Mouse (Mus musculus) stomach, embryonic 15.5 days (tissue): Measurements from ENCODE around the gene Cacfd1. TPM values are rescaled to one million over a fixed set of nuclear protein-coding genes. Genes with fewer than 3 reads are reported as not detected.

Experiments used
- ATAC-seq: fragments of 200-750 bp; cut with Nextera tagmentation; 2 replicates; pipeline ENCODE4 v1.8.0; 2017; ENCODE audit warnings: low read depth, moderate number of reproducible peaks, moderate TSS enrichment; ENCODE audit not compliant: insufficient read depth, low FRiP score
- H3K27ac ChIP-seq: fragments of 300-500 bp; sonication (generic); 2 replicates; pipeline ENCODE4 v1.5.1; 2015; ENCODE audit warnings: mild to moderate bottlenecking, inconsistent platforms
- H3K27me3 ChIP-seq: fragments of 300-500 bp; sonication (generic); replicated peaks from 2 replicates; pipeline ENCODE4 v1.6.1; 2015; ENCODE audit warnings: inconsistent platforms
- H3K36me3 ChIP-seq: fragments of 300-500 bp; sonication (generic); 2 replicates; pipeline ENCODE4 v1.6.1; 2015; ENCODE audit warnings: inconsistent platforms
- H3K4me1 ChIP-seq: fragments of 300-500 bp; sonication (generic); 2 replicates; pipeline ENCODE4 v1.6.1; 2015; ENCODE audit warnings: inconsistent platforms
- H3K4me2 ChIP-seq: fragments of 300-500 bp; sonication (generic); 2 replicates; pipeline ENCODE4 v1.6.1; 2015; ENCODE audit warnings: mild to moderate bottlenecking, inconsistent platforms
- H3K4me3 ChIP-seq: fragments of 300-500 bp; sonication (generic); replicated peaks from 2 replicates; pipeline ENCODE4 v1.5.1; 2015; ENCODE audit warnings: inconsistent platforms
- H3K9ac ChIP-seq: fragments of 300-500 bp; sonication (generic); 2 replicates; pipeline ENCODE4 v1.6.1; 2015; ENCODE audit warnings: inconsistent platforms
- H3K9me3 ChIP-seq: fragments of 300-500 bp; sonication (generic); 2 replicates; pipeline ENCODE4 v1.6.1; 2016; ENCODE audit warnings: inconsistent platforms
- WGBS: fragments of 180-500 bp; shearing (Covaris S2); methylation state at CpG from one replicate; pipeline ENCODE4 v1.1.7; 2015; 5-methylcytosine and 5-hydroxymethylcytosine counted together
- polyA plus RNA-seq: library from polyadenylated mRNA; unstranded; fragments of >200 nt; fragmentation: Nextera tagmentation; extraction: Ambion mirVana; gene quantifications from 2 replicates; pipeline ENCODE4 v1.2.1, GENCODE M21; 2015

The Cacfd1 gene
- polyA plus RNA-seq, 1 experiment from 2014 or later: 61.6 TPM

DNA sequence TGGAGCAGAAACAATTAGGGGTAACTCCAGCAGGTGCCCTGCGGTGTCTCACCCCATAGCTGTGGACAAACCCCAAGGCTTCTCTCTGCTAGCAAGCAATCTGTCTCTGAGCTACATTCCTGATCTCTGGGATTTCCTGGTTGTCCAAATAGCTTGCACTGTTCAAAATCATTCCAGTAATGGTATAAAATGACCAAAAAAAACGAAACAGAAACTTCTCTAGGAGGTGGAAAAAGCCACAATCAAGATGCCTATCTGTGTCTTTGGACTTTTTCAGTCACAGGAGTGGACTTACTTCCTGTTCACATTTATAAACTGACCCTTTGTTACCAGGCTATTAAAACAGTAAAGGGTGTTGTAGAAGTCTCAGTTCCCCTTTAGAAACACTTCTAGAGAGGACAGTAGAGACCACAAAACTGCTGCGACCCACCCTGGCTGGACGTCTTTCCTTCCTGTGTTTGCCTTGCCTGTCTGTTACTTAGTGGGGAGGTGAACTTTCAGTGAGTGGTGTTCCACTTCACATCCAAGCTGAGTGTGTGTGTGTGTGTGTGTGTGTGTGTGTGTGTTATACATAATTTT, 18.8 kb downstream of the Cacfd1 start:
- Histone ChIP-seq H3K4me1 (0 out of 2 replicates have a peak, but pooled peaks cover 5% of the 10 kb centered on the region), H3K27me3 (0 out of 2 replicates have a peak, but pooled peaks cover 8% of the 10 kb centered on the region), H3K36me3 (no peaks in the 10 kb centered on the region), H3K27ac (no peak overlapping the region), H3K4me3 (peak overlapping the region; percentile 22; the same call in 1 of the 2 replicates), H3K9ac (no peak overlapping the region), H3K9me3 (no peaks in the 10 kb centered on the region), H3K4me2 (peak overlapping the region; percentile 58)
- 65% methylated on average over 4 of the region's 4 CpGs for WGBS
- no peak for ATAC-seq

DNA sequence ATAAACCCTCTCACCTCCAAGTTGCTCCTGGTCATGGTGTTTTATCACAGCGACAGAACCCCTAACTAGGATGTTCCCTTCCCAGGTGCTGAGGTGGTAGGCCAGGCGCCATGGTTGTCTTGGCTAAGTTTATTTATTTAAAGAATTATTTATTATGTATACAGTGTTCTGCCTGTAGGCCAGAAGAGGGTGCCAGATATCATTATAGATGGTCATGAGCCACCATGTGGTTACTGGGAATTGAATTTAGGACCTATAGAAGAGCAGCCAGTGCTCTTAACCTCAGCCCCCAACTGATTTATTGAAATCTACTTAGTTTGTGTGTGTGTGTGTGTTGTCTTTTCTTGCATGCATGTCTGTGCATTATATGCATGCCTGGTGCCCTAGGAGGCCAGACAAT, 22.6 kb downstream of the Cacfd1 start:
- whole genome bisulfite sequencing: 53% methylated on average over 2 of the region's 2 CpGs
- Histone ChIP-seq H3K9me3 (no peaks in the 10 kb centered on the region), H3K4me2 (no peak overlapping the region), H3K4me1 (0 out of 2 replicates have a peak, but pooled peaks cover 5% of the 10 kb centered on the region), H3K9ac (no peak overlapping the region), H3K4me3 (no peak overlapping the region), H3K36me3 (no peaks in the 10 kb centered on the region), H3K27ac (no peak overlapping the region), H3K27me3 (no peaks in the 10 kb centered on the region)
- ATAC-seq: no peak

DNA sequence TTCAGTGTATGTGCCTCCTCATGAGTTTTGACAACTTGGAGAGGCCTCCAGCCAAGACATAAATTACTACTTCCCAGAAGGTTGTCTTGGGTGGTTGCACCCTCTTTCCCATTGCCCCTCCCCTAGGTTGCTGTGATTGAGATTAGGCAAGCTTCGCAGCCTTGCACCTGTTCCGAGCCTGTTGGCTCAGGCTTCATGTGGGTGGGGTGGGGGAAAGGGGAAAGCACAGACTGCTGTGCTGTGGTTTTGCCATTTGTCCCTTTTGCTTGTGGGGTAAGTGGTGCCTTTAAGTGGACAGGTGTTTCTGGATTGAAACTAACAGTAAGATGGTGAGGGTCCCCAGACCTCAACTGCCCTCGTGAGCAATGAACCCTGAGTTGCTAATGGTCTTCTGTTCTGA, 26.3 kb downstream of the Cacfd1 start:
- no peak overlapping the region for H3K4me2 ChIP-seq
- no peaks in the 10 kb centered on the region for H3K9me3 ChIP-seq
- no peak overlapping the region for H3K4me3 ChIP-seq
- ATAC-seq: no peak
- peaks cover 3% of the 10 kb centered on the region; the same call in 1 of the 2 replicates for H3K4me1 ChIP-seq
- H3K27ac ChIP-seq: no peak overlapping the region
- H3K9ac ChIP-seq: no peak overlapping the region
- no peaks in the 10 kb centered on the region for H3K36me3 ChIP-seq
- no peaks in the 10 kb centered on the region for H3K27me3 ChIP-seq
- WGBS: 56% methylated on average over 3 of the region's 3 CpGs

DNA sequence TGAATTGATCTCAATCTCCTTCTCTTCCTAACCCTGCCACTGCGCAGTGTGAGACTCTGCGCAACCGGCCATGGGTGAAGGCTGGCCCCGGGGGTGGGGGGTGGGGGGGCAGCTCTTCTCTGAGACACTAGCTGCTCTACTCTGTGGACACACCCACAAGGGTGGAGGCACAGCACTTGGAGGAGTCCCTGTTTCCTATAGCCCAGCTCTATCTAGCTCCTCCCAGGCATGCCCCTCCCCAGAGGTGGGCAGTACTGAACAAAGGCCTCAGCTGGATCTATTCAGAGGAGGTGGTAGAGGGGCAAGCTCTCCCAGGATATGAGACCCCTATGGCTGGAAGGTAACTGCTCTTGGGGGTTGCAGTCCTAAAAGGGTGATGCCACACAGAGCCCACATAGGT, 27.3 kb downstream of the Cacfd1 start:
- peak; percentile 33; the same call in 1 of the 2 replicates for ATAC-seq
- 61% methylated on average over 4 of the region's 4 CpGs for WGBS
- Histone ChIP-seq H3K9ac (no peak overlapping the region), H3K36me3 (no peaks in the 10 kb centered on the region), H3K9me3 (no peaks in the 10 kb centered on the region), H3K4me3 (no peak overlapping the region), H3K4me2 (no peak overlapping the region), H3K27ac (no peak overlapping the region), H3K4me1 (peaks cover 3% of the 10 kb centered on the region; the same call in 1 of the 2 replicates), H3K27me3 (no peaks in the 10 kb centered on the region)

DNA sequence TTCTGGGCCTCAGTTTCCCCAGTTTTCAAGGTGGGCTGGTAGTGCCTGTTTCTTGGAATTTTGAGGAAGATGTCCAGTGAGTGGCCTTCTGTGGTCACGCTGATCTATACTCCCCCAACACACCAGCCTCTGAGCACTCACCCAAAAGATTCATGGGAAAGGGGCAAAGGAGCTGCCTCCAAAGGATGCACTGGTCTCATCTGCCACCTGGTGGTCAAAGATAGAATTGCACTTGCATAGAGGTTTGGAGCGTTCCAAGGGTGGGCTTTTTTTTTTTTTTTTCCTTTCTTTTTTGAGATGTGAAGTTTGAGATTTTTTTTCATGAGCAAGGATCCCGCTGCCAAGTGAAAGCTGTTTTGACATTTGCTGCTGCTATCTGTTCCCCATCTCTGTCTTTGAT, 28.9 kb downstream of the Cacfd1 start:
- H3K4me3 ChIP-seq: no peak overlapping the region
- H3K9ac ChIP-seq: no peak overlapping the region
- peaks cover 3% of the 10 kb centered on the region; the same call in 1 of the 2 replicates for H3K4me1 ChIP-seq
- ATAC-seq: no peak
- no peaks in the 10 kb centered on the region for H3K9me3 ChIP-seq
- no peaks in the 10 kb centered on the region for H3K27me3 ChIP-seq
- no peak overlapping the region for H3K27ac ChIP-seq
- 0% methylated on average over 3 of the region's 3 CpGs for WGBS
- H3K36me3 ChIP-seq: no peaks in the 10 kb centered on the region
- no peak overlapping the region for H3K4me2 ChIP-seq

DNA sequence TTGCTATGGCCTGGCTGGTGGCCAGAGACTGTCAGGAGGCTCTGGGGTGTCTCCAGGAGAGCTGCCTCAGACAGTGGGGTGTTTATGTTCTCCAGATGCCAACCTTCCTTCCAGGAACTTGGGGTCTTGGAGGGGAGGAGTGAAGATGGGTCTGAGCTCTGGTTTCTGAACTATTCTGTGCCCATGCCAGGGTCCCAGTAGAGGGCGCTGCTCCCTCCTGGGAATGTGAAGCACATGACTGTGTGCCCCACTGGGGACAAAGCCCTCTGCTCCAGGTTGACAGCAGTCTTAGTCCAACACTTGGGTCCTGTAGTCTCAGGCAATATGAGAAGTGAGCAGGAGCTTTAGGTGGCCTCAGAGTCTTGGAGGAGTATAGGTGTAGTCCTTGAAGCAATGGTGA, 29.6 kb downstream of the Cacfd1 start:
- Histone ChIP-seq H3K36me3 (no peaks in the 10 kb centered on the region), H3K27me3 (no peaks in the 10 kb centered on the region), H3K4me1 (peaks cover 3% of the 10 kb centered on the region; the same call in 1 of the 2 replicates), H3K9me3 (no peaks in the 10 kb centered on the region), H3K27ac (no peak overlapping the region), H3K4me3 (no peak overlapping the region), H3K9ac (no peak overlapping the region), H3K4me2 (no peak overlapping the region)
- 5% methylated on average over 1 of the region's 1 CpGs for WGBS
- ATAC-seq: no peak

DNA sequence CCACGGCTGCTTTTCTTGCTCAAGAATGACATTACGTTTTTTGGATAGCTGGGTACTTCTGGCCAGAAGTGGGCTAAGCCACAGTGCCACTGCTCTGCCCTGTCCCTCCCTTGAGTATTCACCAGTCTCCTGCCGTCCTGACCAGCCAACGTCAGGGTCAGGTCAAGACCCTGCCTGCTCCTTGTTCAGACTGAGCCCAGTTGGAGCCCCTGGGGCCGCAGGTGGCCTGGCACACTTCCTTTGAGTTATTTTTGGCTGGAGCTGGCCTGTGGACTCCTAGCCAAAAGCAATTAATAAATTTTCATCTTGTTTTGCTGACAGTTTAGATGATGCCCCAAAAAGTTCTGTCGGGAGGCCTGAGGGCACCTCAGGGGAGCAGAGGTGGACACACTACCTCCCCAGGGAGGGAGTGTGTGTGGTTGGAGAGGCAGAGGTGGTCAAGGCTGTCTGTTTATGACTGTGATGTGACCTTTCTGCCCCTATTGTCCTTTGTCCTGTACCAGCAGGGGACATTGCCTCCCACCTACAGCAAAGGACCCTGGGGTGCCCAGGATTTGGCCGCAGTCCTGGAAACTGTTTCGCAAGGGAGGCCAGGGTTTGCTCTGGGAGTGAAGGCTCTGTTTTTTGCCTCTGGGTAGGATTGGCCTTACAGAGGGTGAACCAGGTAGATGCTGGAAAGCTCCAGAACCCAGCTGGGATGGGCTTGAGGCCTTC, 32.6 kb downstream of the Cacfd1 start:
- ATAC-seq: no peak
- Histone ChIP-seq H3K4me2 (no peak overlapping the region), H3K27ac (no peak overlapping the region), H3K36me3 (no peaks in the 10 kb centered on the region), H3K27me3 (no peaks in the 10 kb centered on the region), H3K4me3 (no peak overlapping the region), H3K9me3 (no peaks in the 10 kb centered on the region), H3K9ac (no peak overlapping the region), H3K4me1 (peaks cover 5% of the 10 kb centered on the region; the same call in 1 of the 2 replicates)
- 58% methylated on average over 8 of the region's 8 CpGs for WGBS

DNA sequence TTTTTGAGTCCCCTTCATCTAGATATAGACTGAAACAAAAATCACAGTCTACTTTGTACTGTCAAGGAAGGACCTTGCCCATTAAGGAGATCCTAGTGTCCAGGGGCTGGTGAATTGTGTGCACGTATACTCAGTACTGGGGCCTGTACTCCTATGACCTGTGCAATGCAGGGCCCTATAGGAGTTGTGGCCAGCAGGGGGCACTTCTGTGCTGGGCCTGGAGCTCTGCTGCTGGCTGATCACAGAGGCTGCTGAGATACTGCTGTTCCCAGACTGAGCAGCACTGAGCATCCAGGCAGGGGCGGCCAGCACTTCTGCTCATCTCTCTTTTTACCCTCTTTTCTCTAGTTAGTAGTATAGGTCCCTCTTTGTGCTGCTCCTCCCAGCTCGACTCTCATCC, 33.7 kb downstream of the Cacfd1 start:
- H3K4me1 ChIP-seq: peaks cover 5% of the 10 kb centered on the region; the same call in 1 of the 2 replicates
- no peak overlapping the region for H3K9ac ChIP-seq
- ATAC-seq: peak; percentile 76; the same call in 1 of the 2 replicates
- H3K4me2 ChIP-seq: no peak overlapping the region
- no peaks in the 10 kb centered on the region for H3K27me3 ChIP-seq
- H3K27ac ChIP-seq: no peak overlapping the region
- 24% methylated on average over 3 of the region's 3 CpGs for WGBS
- no peaks in the 10 kb centered on the region for H3K36me3 ChIP-seq
- H3K4me3 ChIP-seq: no peak overlapping the region
- H3K9me3 ChIP-seq: no peaks in the 10 kb centered on the region

DNA sequence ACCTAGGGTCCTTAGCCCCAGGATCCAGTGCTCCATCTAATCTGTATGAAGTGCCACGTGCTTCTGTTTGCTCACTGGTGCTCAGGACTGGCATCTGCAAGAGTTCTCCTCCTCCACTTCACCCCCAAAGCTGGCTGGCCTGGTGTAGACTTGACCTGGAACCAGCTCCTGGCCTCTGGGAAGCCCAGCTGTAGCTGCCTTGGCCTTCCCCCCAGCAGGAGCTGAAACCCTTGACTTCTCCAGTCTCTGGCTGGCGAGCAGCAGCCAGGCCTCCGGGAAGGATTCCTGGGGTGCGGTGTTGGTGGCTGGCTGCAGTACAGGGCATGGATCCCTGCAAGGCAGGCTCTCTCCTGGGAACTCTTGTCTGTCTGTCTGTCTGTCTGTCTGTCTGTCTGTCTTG, 34.4 kb downstream of the Cacfd1 start:
- no peak overlapping the region for H3K4me3 ChIP-seq
- no peak for ATAC-seq
- no peak overlapping the region for H3K4me2 ChIP-seq
- H3K9me3 ChIP-seq: no peaks in the 10 kb centered on the region
- 0 out of 2 replicates have a peak, but pooled peaks cover 3% of the 10 kb centered on the region for H3K4me1 ChIP-seq
- WGBS: 79% methylated on average over 4 of the region's 4 CpGs
- H3K36me3 ChIP-seq: no peaks in the 10 kb centered on the region
- H3K27ac ChIP-seq: no peak overlapping the region
- no peaks in the 10 kb centered on the region for H3K27me3 ChIP-seq
- H3K9ac ChIP-seq: no peak overlapping the region

DNA sequence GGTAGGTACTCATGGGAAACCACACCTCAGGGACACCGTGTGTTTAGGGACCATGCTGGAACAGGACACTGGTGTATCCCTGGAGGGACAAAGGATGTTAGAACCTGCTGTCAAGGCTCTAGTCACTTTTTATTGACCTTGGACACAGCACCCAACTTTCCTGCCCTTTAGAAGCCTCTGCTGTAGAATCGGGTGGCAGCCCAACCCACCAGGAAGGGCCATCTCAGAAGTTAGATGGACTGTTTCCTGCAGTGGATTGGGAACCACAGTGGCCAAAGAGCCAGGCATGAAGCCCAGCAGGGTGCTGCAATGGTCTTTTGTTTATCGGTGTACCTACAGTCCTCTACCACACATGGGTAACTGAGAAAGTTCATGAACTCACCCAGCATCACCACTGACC, 34.9 kb downstream of the Cacfd1 start:
- H3K4me2 ChIP-seq: no peak overlapping the region
- no peak for ATAC-seq
- H3K9me3 ChIP-seq: no peaks in the 10 kb centered on the region
- H3K4me3 ChIP-seq: no peak overlapping the region
- WGBS: 75% methylated on average over 3 of the region's 3 CpGs
- no peak overlapping the region for H3K27ac ChIP-seq
- H3K4me1 ChIP-seq: 0 out of 2 replicates have a peak, but pooled peaks cover 3% of the 10 kb centered on the region
- H3K9ac ChIP-seq: no peak overlapping the region
- H3K36me3 ChIP-seq: no peaks in the 10 kb centered on the region
- no peaks in the 10 kb centered on the region for H3K27me3 ChIP-seq

DNA sequence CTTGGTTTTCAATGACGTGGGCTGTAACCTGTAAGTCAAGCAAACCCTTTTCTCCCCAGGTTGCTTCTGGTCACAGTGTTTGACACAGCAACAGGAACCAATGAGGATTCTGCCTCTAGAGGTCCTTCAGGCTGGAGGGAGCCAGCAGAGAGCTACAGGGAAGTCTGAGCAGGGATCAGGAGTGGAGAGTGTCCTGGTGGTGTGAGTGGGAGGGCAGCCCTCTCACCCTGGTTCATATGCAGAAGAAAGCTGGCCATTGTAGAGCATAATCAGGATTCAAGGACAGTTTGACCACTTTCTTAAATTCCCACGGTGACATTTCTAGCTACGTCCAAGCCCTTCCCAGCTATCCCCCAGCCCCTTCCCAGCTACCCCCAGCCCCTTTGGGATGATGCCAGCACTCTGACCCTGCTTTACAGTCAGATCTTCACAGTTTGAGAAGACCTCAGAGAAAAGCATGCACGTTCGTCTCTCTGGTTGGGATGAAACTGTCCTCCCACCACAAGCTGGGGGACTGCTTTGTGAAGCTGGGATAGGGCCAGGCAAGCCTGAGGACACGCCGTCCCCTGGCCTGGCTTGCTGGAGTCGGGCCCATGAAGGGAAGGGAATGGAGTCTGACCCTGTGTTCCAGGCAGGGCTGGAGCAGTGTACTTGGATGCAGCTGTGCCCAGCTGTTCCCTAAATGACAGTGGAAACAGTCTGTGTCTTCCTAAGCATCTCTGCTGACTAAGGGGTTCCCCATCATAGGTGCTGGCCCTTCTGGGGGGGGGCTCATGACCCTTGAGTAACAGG, 36.4 kb downstream of the Cacfd1 start:
- Histone ChIP-seq H3K36me3 (no peaks in the 10 kb centered on the region), H3K27me3 (no peaks in the 10 kb centered on the region), H3K27ac (peak overlapping the region; percentile 69), H3K4me3 (no peak overlapping the region), H3K9me3 (no peaks in the 10 kb centered on the region), H3K4me2 (no peak overlapping the region), H3K9ac (no peak overlapping the region), H3K4me1 (0 out of 2 replicates have a peak, but pooled peaks cover 3% of the 10 kb centered on the region)
- WGBS: 54% methylated on average over 8 of the region's 8 CpGs
- peak; percentile 67 for ATAC-seq

DNA sequence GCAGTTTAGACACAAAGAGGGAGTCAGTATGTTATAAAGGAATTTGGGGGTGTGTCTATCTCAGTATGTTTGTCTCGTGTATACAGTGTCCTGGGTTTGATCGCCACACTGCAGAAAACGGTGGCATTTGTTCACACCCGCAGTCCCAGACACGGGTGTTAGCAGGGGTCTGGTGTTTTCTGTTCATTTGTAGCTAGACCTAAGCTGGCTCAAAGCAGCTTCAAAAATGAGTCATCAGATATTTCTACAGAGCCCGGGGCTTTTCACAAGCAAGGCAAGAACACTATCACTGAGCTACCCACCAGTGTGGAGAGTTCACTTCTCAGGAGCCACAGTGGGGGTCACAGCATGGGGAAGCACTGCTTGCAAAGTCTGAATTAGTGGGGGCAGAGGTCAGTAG, 39.7 kb downstream of the Cacfd1 start:
- Histone ChIP-seq H3K4me2 (no peak overlapping the region), H3K27me3 (no peaks in the 10 kb centered on the region), H3K9me3 (no peaks in the 10 kb centered on the region), H3K27ac (no peak overlapping the region), H3K36me3 (no peaks in the 10 kb centered on the region), H3K9ac (no peak overlapping the region), H3K4me3 (no peak overlapping the region), H3K4me1 (0 out of 2 replicates have a peak, but pooled peaks cover 3% of the 10 kb centered on the region)
- no peak for ATAC-seq
- WGBS: 45% methylated on average over 6 of the region's 6 CpGs
